Mouse (Mus musculus) ES-E14 (cell line): ENCODE data around the gene Pitpnm1.

Experiments
- CHD2 ChIP-seq: IDR thresholded peaks from 2 replicates; pipeline ENCODE4 v1.6.1; 2014; ENCODE audit warnings: mild to moderate bottlenecking, low read depth, low read length, inconsistent platforms
- ZNF384 ChIP-seq: IDR thresholded peaks from 2 replicates; pipeline ENCODE4 v1.6.1; 2012; ENCODE audit warnings: low read depth, low read length, inconsistent platforms

GRCm38 (mm10) chr19:4060899-4061465 is 38.8 kb upstream of the Pitpnm1 start:
- TF ChIP-seq ZNF384 = no peak
- no peak for TF ChIP-seq CHD2
